Mouse (Mus musculus): ENCODE measurements around the gene Cela2a. TPM values are rescaled to one million over a fixed set of nuclear protein-coding genes. Genes with fewer than 3 reads are reported as not detected.

The Cela2a gene
- total RNA-seq, 4 experiments from 2014 or later, result not detected

DNA sequence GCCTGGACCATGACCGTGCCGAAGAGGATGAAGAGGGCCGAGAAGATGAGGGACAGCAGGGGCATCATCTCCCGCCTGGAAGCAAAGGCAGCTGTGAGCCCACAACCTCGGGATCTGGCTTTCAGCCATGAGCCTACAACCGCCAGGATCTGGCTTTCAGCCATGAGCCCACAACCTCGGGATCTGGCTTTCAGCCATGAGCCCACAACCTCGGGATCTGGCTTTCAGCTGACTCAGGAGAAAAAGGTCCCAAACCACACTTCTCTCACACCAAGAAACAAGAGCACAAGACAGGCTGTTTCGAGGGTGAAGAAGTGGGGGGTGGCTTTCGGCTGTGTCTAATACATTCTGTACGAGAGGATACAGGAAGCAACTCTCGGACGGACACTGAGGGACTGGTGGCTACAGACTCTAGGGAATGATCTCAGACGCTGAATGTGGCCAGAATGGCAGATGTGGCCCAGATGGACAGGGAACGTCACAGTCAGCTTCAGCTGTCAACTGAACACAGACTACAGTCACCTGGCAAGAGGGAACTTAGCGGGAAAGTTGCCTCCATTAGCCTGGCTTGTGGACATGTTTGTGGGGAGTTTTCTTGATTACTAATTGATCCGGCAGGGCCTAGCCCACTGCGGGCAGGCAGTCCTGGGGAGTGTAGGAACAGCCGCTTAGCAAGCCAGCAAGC is 59.1 kb downstream of the Cela2a start:
- peak in 1 of 2 experiments; percentile 46 for DNase-seq (ENCODE audit: low spot score in 2 of 2)

DNA sequence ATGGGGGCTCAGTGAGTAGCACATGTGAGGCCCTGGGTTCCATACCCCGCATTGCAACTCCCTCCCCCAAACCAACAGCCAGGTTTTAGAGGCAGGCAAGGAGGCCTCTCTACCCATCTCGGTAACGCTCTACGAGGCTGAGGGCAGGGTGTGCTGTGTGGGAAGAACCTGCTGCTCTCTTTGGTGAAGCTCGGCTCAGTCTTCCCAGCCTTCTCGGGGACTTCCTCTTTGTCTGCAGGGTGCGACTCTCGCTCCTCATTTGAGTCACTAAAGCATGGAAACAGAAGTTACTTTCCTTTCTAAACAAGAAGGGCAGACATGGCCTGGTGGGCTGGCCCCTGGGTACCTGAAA is 59.7 kb downstream of the Cela2a start:
- no peak for DNase-seq (ENCODE audit: low spot score in 2 of 2)

DNA sequence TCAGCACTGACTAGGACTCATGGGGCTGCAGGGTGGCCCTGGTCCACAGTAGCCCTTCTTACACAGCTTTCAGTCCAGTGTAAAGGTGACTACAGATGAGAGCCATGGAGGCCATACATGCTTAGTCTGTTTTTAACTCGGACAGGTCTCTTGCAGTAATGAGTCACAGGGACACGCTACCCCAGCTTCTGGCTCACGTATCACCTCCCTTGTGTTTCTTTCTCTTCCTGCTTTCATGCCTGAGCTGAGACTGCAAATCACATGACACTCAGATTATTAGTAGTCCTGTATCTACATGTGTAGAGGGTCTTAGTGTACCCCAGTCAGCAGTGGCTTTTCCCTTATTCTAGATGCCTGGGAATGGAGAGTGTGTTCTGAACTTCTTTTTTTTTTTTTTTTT is 61.0 kb downstream of the Cela2a start:
- no peak for DNase-seq (ENCODE audit: low spot score in 2 of 2)

Other genes starting within 250 kb of the Cela2a start
- 1 to 10 TPM in 2 of 4 experiments, under 1 TPM in 2; 0.39 to 4.4 (median 1.9) TPM for gene Fblim1, start 220.1 kb downstream of the Cela2a start, total RNA-seq (2022)
- gene Tmem82, start 207.5 kb downstream of the Cela2a start, total RNA-seq (2022), result under 1 TPM; 0.47 to 0.87 (median 0.54) TPM
- 1 to 10 TPM; 2.9 to 4.5 (median 3.8) TPM for gene Slc25a34, start 202.3 kb downstream of the Cela2a start, total RNA-seq (2022)
- 10 to 100 TPM; 89.6 to 98.5 (median 95.2) TPM for gene Plekhm2, start 161.3 kb downstream of the Cela2a start, total RNA-seq (2022)
- under 1 TPM in 2 of 4 experiments, not detected in 2; 0.43 to 0.47 TPM for gene Rsc1a1, start 140.6 kb downstream of the Cela2a start, total RNA-seq (2022)
- gene Ddi2, start 102.7 kb downstream of the Cela2a start, total RNA-seq (2022), result 10 to 100 TPM; 43.0 to 50.3 (median 46.2) TPM
- gene Agmat, start 79.5 kb downstream of the Cela2a start, total RNA-seq (2022), result not detected
- 10 to 100 TPM; 42.0 to 51.0 (median 44.1) TPM for gene Dnajc16, start 35.2 kb downstream of the Cela2a start, total RNA-seq (2022)
- gene Casp9, start 32.5 kb downstream of the Cela2a start, total RNA-seq (2022), result 10 to 100 TPM; 22.6 to 26.0 (median 25.6) TPM
- gene Ctrc, start 20.2 kb upstream of the Cela2a start, total RNA-seq (2022), result not detected
- 100 to 1,000 TPM; 160 to 177 (median 162) TPM for gene Efhd2, start 48.8 kb upstream of the Cela2a start, total RNA-seq (2022)
- gene Fhad1, start 188.9 kb upstream of the Cela2a start, total RNA-seq (2022), result 10 to 100 TPM in 1 of 4 experiments, 1 to 10 TPM in 3; 6.9 to 10.4 (median 9.0) TPM